Mouse (Mus musculus): ENCODE measurements around the gene Fgd2. TPM values are rescaled to one million over a fixed set of nuclear protein-coding genes. Genes with fewer than 3 reads are reported as not detected.

Gene Fgd2
- total and polyA plus RNA-seq, 2 experiments = 7.6 to 8.8 TPM

DNA sequence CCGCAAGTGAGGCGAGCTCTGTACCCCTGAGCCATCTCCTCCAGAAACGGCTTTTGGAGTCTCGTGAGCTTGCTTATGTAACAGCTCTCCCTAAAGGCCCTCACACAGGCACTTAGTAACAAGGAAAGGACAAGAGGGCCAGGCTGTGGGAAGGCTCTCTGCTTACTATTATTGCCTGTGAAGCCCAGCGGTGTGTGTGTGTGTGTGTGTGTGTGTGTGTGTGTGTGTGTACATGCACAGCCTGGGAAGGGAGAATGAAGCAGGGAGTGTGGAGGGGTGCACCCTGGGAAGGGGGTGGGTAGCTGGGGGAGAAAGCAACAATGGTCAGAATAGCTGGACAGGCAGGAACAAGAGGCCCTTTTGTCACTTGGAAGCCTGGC lies 5.3 kb upstream of the Fgd2 start:
- H3K27me3 ChIP-seq (ENCODE audit: control insufficient read depth, insufficient read depth, low read length) = no peaks in the 10 kb centered on the region
- 82% methylated on average over 5 of the region's 5 CpGs for WGBS
- no peaks in the 10 kb centered on the region for H3K36me3 ChIP-seq (ENCODE audit: control insufficient read depth, insufficient read depth, low read length)
- TF ChIP-seq POLR2A (IDR thresholded peaks at IDR 0.05; ENCODE audit: extremely low read depth, insufficient read depth, low read length) (no peak), CTCF (IDR thresholded peaks at IDR 0.05; ENCODE audit: low read depth, low read length) (no peak)
- H3K27ac ChIP-seq (replicated peaks; ENCODE audit: insufficient read depth, low read depth, low read length) = peak overlapping the region; percentile 51; the same call in 1 of the 2 replicates
- no peaks in the 10 kb centered on the region; the same call in 1 of the 2 replicates for H3K4me1 ChIP-seq (ENCODE audit: control insufficient read depth, insufficient read depth, low read length)
- no peak overlapping the region for H3K9ac ChIP-seq (ENCODE audit: low read depth, low read length)
- no peaks in the 10 kb centered on the region for H3K79me2 ChIP-seq (ENCODE audit: control insufficient read depth, insufficient read depth, low read length)
- no peak overlapping the region for H3K4me3 ChIP-seq (ENCODE audit: insufficient read depth, low read depth, low read length)
- no peak for DNase-seq (ENCODE audit: extremely low read depth, low read depth, low spot score)

GRCm38 (mm10) chr17:29355841-29356478 lies 4.8 kb upstream of the Fgd2 start:
- no peak overlapping the region for H3K9ac ChIP-seq (ENCODE audit: low read depth, low read length)
- H3K27me3 ChIP-seq (ENCODE audit: control insufficient read depth, insufficient read depth, low read length) = no peaks in the 10 kb centered on the region
- no peak for TF ChIP-seq CTCF (IDR thresholded peaks at IDR 0.05; ENCODE audit: low read depth, low read length)
- TF ChIP-seq POLR2A (IDR thresholded peaks at IDR 0.05; ENCODE audit: extremely low read depth, insufficient read depth, low read length) = no peak
- peak overlapping the region; percentile 10 for H3K27ac ChIP-seq (replicated peaks; ENCODE audit: insufficient read depth, low read depth, low read length)
- no peak overlapping the region for H3K4me3 ChIP-seq (ENCODE audit: insufficient read depth, low read depth, low read length)
- no peaks in the 10 kb centered on the region for H3K79me2 ChIP-seq (ENCODE audit: control insufficient read depth, insufficient read depth, low read length)
- WGBS = 33% methylated on average over 17 of the region's 17 CpGs
- H3K4me1 ChIP-seq (ENCODE audit: control insufficient read depth, insufficient read depth, low read length) = no peaks in the 10 kb centered on the region; the same call in 1 of the 2 replicates
- no peaks in the 10 kb centered on the region for H3K36me3 ChIP-seq (ENCODE audit: control insufficient read depth, insufficient read depth, low read length)
- no peak for DNase-seq (ENCODE audit: extremely low read depth, low read depth, low spot score)

DNA sequence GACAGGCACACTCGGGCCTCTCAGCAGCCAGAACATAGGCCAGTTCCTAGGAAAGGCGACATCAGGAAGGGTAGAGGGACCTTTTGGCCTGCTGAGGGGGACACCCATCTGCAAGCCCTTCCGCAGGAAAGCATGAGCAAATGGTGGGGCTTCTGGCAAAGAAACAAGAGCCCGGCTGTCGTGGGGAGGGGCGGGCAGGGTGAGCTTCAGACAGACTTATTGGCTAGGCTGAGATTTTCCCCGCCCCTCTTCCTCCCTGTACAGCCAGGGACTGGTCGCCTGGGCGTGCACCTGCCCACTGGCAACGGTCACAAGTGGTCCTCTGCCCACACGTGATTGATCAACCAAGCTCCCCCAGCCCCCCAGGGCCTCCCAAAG lies 4.2 kb upstream of the Fgd2 start:
- H3K4me1 ChIP-seq (ENCODE audit: control insufficient read depth, insufficient read depth, low read length) = no peaks in the 10 kb centered on the region; the same call in 1 of the 2 replicates
- DNase-seq (ENCODE audit: extremely low read depth, low read depth, low spot score) = no peak
- no peak overlapping the region for H3K4me3 ChIP-seq (ENCODE audit: insufficient read depth, low read depth, low read length)
- no peaks in the 10 kb centered on the region for H3K79me2 ChIP-seq (ENCODE audit: control insufficient read depth, insufficient read depth, low read length)
- TF ChIP-seq POLR2A (IDR thresholded peaks at IDR 0.05; ENCODE audit: extremely low read depth, insufficient read depth, low read length) = no peak
- no peak for TF ChIP-seq CTCF (IDR thresholded peaks at IDR 0.05; ENCODE audit: low read depth, low read length)
- H3K36me3 ChIP-seq (ENCODE audit: control insufficient read depth, insufficient read depth, low read length) = no peaks in the 10 kb centered on the region
- no peaks in the 10 kb centered on the region for H3K27me3 ChIP-seq (ENCODE audit: control insufficient read depth, insufficient read depth, low read length)
- H3K27ac ChIP-seq (replicated peaks; ENCODE audit: insufficient read depth, low read depth, low read length) = peak overlapping the region; percentile 10
- WGBS = 21% methylated on average over 11 of the region's 11 CpGs
- H3K9ac ChIP-seq (ENCODE audit: low read depth, low read length) = no peak overlapping the region

- WGBS = 31% methylated on average over 9 of the region's 9 CpGs
Measured at GRCm38 (mm10) chr17:29356882-29357281, 3.8 kb upstream of the Fgd2 start.

DNA sequence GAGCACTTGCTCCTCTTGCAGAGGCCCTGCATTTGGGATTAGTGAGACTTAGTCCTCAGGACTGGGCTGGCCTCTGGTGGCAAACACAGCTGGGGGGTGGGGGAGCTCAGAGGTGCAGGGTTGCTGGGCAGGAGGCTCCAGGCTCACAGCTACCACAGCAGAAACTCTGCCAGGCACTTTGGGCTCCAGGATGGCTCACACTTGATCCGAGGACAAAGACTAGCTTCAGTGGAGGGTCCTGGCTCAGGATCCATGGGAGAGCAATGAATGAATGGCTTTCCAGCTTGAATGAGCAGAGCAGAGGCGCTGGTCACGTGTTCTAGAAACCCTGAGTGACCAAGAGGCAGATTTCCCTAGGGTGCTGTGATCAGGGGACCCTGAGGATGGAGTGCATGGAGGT lies 1.8 kb upstream of the Fgd2 start:
- 85% methylated on average over 3 of the region's 3 CpGs for WGBS
- H3K27ac ChIP-seq (replicated peaks; ENCODE audit: insufficient read depth, low read depth, low read length) = no peak overlapping the region
- no peaks in the 10 kb centered on the region for H3K79me2 ChIP-seq (ENCODE audit: control insufficient read depth, insufficient read depth, low read length)
- no peak overlapping the region for H3K9ac ChIP-seq (ENCODE audit: low read depth, low read length)
- no peaks in the 10 kb centered on the region for H3K36me3 ChIP-seq (ENCODE audit: control insufficient read depth, insufficient read depth, low read length)
- no peak for TF ChIP-seq CTCF (IDR thresholded peaks at IDR 0.05; ENCODE audit: low read depth, low read length)
- no peak for TF ChIP-seq POLR2A (IDR thresholded peaks at IDR 0.05; ENCODE audit: extremely low read depth, insufficient read depth, low read length)
- no peaks in the 10 kb centered on the region; the same call in 1 of the 2 replicates for H3K4me1 ChIP-seq (ENCODE audit: control insufficient read depth, insufficient read depth, low read length)
- no peaks in the 10 kb centered on the region for H3K27me3 ChIP-seq (ENCODE audit: control insufficient read depth, insufficient read depth, low read length)
- H3K4me3 ChIP-seq (ENCODE audit: insufficient read depth, low read depth, low read length) = no peak overlapping the region
- no peak for DNase-seq (ENCODE audit: extremely low read depth, low read depth, low spot score)

More at GRCm38 (mm10) chr17:29356882-29357281, 3.8 kb upstream of the Fgd2 start:
- no peaks in the 10 kb centered on the region for H3K36me3 ChIP-seq (ENCODE audit: control insufficient read depth, insufficient read depth, low read length)
- H3K9ac ChIP-seq (ENCODE audit: low read depth, low read length) = no peak overlapping the region
- TF ChIP-seq POLR2A (IDR thresholded peaks at IDR 0.05; ENCODE audit: extremely low read depth, insufficient read depth, low read length) (no peak), CTCF (IDR thresholded peaks at IDR 0.05; ENCODE audit: low read depth, low read length) (no peak)
- DNase-seq (ENCODE audit: extremely low read depth, low read depth, low spot score) = no peak
- no peaks in the 10 kb centered on the region for H3K27me3 ChIP-seq (ENCODE audit: control insufficient read depth, insufficient read depth, low read length)
- no peak overlapping the region for H3K4me3 ChIP-seq (ENCODE audit: insufficient read depth, low read depth, low read length)
- H3K4me1 ChIP-seq (ENCODE audit: control insufficient read depth, insufficient read depth, low read length) = no peaks in the 10 kb centered on the region; the same call in 1 of the 2 replicates
- no peaks in the 10 kb centered on the region for H3K79me2 ChIP-seq (ENCODE audit: control insufficient read depth, insufficient read depth, low read length)
- H3K27ac ChIP-seq (replicated peaks; ENCODE audit: insufficient read depth, low read depth, low read length) = no peak overlapping the region

Measured in liver, adult 2 months (tissue).